Mouse (Mus musculus) brain, adult 10 weeks (tissue): ENCODE data around the gene Upp1. TPM values are rescaled to one million over a fixed set of nuclear protein-coding genes. Genes with fewer than 3 reads are reported as not detected.

Source experiments
- polyA plus RNA-seq: library from polyadenylated mRNA; stranded (reverse); fragments of 350-450 nt; fragmentation: Illumina TruSeq; extraction: RNeasy Lipid Tissue Mini Kit (QIAGEN cat#74804); gene quantifications from one replicate; pipeline ENCODE4 v1.2.3, GENCODE M21; 2015; ENCODE audit warnings: low read depth, low replicate concordance

Gene Upp1
- 5.8 TPM for polyA plus RNA-seq

GRCm38 (mm10) chr11:9118050-9118420, at the start of gene Upp1:
Gene Upp1 (plus strand): TSS chr11:9118103.

Other genes with a start within 250 kb of the Upp1 start
- not detected for gene Pkd1l1, start 144.8 kb upstream of the Upp1 start, polyA plus RNA-seq
- gene Hus1, start 106.9 kb upstream of the Upp1 start, polyA plus RNA-seq, result 12.8 TPM
- 2.3 TPM for gene Gm11992, start 69.5 kb upstream of the Upp1 start, polyA plus RNA-seq
- not detected for gene Sun3, start 69.1 kb upstream of the Upp1 start, polyA plus RNA-seq
- gene Abca13, start 73.8 kb downstream of the Upp1 start, polyA plus RNA-seq, result 0.03 TPM